Mouse (Mus musculus) liver, embryonic 14.5 days (tissue): Measurements from ENCODE around the gene L3mbtl1.

ENCODE experiments used
- CTCF ChIP-seq: IDR thresholded peaks from 2 replicates; pipeline ENCODE4 v1.5.1; 2016; ENCODE audit warnings: antibody characterized with exemption, low read depth, control low read depth
- EP300 ChIP-seq: IDR thresholded peaks from 2 replicates; pipeline ENCODE4 v1.6.1; 2016; ENCODE audit warnings: antibody characterized with exemption, low read depth

- TF ChIP-seq CTCF (no peak), EP300 (no peak)
These were observed 11.3 kb upstream of the L3mbtl1 start for GRCm38 (mm10) chr2:162931674-162932650.
